Mouse (Mus musculus): Measurements from ENCODE around the gene Hes2.

DNA sequence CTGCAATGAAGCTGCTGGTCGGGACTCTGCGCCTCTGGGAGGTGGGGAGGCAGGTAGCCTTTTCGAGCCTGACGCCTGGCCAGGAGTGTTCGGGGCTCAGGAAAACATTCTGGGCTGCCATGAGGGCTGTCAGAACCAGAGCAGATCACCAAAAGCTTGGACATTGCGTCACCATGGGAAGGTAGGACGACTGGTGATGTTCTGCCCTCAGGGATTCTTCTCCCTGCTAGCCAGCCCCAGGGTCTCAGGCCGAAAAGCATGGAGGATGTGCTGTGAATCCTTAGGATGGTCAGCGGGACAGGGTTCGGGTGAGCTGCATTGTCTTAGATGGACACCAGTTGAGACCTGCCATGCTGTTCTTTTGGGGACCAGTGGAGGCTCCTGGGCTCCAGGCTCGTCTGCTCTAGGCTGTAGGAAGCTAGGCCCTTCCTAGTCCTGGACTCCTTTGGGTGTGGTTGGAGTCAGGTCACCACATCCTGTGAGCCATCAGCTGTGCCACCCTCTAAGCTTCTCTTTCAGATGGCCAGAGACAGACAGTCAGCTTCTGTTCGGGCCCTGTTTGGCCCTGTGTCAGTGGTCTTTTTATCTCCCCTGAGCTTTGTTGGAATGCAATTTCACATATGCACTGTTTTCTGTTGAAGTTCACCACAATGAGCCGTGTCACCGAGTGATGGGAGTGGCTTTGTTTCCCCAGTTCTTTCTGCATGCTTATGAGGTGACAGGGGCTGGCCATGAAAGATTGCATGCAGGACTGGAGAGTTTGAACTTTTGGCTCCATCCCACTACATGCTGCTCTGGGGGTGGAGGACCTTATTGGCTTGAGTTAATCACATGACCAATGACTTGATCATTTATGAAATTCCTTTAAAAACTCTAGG, 27.8 kb downstream of the Hes2 start:
- no peak for TF ChIP-seq CTCF (IDR thresholded peaks at IDR 0.05; ENCODE audit: borderline replicate concordance, extremely low read depth, insufficient read depth, insufficient read length)
- no peak for TF ChIP-seq POLR2A (IDR thresholded peaks at IDR 0.05; ENCODE audit: borderline replicate concordance, extremely low read depth, insufficient read depth, insufficient read length, poor library complexity, severe bottlenecking)

Measured in brain, embryonic 14.5 days (tissue).